Mouse (Mus musculus) G1E (cell line): Measurements from ENCODE around the gene Ddx4.

Source experiments
- CTCF ChIP-seq: IDR thresholded peaks from 2 replicates; pipeline ENCODE4 v1.5.1; 2012; ENCODE audit warnings: low read depth, low read length, inconsistent platforms, mixed read lengths
- GATA1 ChIP-seq: IDR thresholded peaks from 2 replicates; pipeline ENCODE4 v1.6.1; 2012; ENCODE audit warnings: borderline replicate concordance, low read length, inconsistent platforms, mixed read lengths
- TAL1 ChIP-seq: conservative IDR thresholded peaks from 2 replicates; pipeline ENCODE4 v1.6.1; 2012; ENCODE audit warnings: low read depth, low read length, inconsistent platforms, mixed read lengths

- TF ChIP-seq CTCF (no peak), GATA1 (no peak), TAL1 (no peak)
These were observed 15.8 kb downstream of the Ddx4 start for GRCm38 (mm10) chr13:112636498-112636897.
